Mouse (Mus musculus) gastrocnemius, postnatal 14 days (tissue): ENCODE measurements around the gene Vmn2r86. TPM values are rescaled to one million over a fixed set of nuclear protein-coding genes. Genes with fewer than 3 reads are reported as not detected.
"Not testable (repeated sequence)": the region's sequence is repeated elsewhere in the genome, so short reads cannot be mapped to it uniquely, and the experiment has no call there.

ENCODE experiments used
- DNase-seq: peaks from one replicate; pipeline ENCODE4 v3.0.0; 2021; ENCODE audit warnings: mixed read lengths
- intact Hi-C: fragments of 180-260 bp; cut with DNase I; formaldehyde crosslinking; loops from one replicate; pipeline ENCODE4 v1.15.1; 2025; ENCODE audit warnings: low total_unique reads
- long read RNA-seq, 2 experiments: library from polyadenylated mRNA; stranded (forward); transcript quantifications; one replicate each; pipeline ENCODE4 v2.0.0; 2021
- total RNA-seq, 2 experiments: library from RNA; stranded (reverse); gene quantifications; 2 replicates each; pipeline ENCODE4 v1.2.3; 2021

Gene Vmn2r86
- not detected for total RNA-seq
- long read RNA-seq, experiment 1 = 0 reads
- long read RNA-seq, experiment 2 = 0 reads

DNA sequence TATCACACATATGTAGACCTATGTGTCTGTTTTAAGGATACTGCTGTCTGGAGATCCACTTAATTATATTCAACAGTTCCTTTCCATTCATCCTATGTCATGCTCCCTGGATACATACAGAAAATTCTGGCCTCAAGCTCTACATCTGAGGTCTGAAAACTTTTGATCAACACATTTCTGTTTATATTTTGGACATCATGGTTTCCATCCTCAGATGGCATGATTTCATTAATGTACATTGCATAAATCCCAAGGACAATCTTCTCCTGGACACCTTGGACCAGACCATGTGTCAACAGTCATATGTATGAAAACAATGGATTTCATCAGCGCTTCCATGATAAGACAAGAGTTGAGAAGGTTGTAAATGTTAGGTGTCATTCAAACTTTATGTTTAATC lies at the start of gene Vmn2r86:
Gene Vmn2r86 (minus strand): TSS at position 101 of the 400 bp plus-strand sequence.
- intact Hi-C loops, DNase-seq: not testable (repeated sequence)

DNA sequence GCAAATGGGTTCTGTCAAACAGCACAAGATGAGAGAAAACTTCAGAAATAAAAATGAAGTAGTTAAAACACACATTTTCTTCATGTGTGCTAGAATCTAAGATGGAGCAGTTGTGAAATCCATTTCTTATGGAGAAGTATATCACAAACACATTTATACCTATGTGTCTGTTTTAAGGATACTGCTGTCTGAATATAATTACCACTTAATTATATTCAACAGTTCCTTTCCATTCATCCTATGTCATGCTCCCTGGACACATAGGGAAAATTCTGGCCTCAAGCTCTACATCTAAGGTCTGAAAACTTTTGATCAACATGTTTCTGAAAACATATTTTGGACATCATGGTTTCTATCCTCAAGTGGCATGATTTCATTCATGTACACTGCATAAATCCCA lies 41.4 kb upstream of the Vmn2r86 start, which contains the start of gene Vmn2r87:
Gene Vmn2r87 (minus strand): TSS at position 101 of the 400 bp plus-strand sequence.
- DNase-seq = no peak
- intact Hi-C loops = no loop called here

DNA sequence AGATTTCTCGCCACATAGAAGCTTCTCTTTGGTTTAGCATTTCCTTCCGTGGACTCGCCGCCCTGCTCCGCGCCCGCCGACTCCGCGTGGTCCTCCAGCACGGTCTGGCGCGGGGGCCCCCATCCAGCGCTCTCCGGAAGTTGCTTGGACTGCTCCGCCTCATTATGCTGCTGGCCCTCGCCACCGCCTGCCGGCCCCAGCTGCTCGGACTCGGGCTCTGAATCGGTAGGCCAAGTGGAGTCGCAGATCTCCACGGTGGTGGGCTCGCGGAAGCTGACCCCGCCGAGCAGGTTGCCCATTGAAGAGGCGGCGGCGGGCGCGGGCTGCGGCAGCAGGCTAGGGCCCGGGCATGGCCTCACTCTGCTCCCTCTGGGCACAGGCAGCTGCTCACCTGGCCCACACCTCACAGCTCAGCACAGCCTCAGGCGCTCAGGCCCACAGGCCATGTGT lies 14.5 kb upstream of the Vmn2r86 start:
- intact Hi-C loops = no loop called here
- DNase-seq = peak; percentile 31

DNA sequence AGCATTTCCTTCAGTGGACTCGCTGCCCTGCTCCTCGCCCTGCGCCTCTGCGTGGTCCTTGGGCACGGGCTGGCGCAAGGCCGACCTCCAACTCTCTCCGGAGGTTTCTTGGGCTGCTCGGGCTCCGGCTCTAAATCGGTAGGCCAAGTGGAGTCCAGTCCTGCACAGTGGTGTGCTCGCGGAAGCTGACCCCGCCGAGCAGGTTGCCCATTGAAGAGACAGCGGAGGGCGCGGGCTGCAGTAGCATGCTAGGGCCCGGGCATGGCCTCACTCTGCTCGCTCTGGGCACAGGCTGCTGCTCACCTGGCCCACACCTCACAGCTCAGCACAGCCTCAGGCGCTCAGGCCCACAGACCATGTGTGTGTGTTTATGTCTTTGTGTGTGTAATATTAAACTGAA lies 11.1 kb downstream of the Vmn2r86 start:
- DNase-seq = no peak
- intact Hi-C loops = no loop called here

DNA sequence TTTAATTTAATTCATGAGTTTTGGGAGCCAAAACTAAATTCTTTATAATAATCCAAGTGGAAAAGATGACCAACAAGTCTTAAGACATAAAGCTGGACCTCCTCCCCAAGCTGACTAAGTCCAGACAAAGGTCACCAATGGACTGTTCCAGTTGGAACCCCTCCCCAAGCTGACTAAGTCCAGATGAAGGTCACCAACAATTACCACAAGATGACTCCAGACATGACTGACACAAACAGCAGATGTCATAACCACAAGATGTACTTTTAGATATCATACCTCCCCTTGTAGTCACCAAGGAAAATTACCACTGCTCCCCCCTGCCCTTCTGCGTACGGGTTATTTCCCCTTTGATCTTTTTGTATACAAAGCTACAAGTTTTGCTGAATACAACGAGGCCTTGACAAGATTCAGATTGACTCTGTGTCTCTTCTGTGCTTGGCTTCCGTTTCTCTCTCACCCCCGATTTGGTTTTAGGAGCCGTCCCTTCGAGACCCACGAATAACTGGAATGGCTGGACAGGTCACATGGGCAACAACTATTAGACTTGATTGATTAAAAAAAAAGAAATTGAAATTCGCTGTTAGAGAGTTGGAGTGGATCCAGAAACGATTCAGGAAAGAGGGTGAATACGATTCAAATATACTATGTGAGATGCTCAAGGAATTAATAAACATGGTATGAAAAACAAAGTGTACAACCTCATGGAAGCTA lies 21.5 kb downstream of the Vmn2r86 start:
- intact Hi-C loops, DNase-seq: not testable (repeated sequence)

DNA sequence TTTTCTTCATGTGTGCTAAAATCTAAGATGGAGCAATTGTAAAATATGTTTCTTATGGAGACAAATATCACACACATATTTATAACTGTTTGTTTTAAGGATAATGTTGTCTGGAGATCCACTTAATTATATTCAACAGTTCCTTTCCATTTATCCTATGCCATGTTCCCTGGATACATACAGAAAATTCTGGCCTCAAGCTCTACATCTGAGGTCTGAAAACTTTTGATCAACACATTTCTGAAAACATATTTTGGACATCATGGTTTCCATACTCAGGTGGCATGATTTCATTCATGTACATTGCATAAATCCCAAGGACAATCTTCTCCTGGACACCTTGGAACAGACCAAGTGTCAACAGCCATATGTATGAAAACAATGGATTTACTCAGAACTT lies 26.2 kb downstream of the Vmn2r86 start, which contains the start of gene Vmn2r85:
Gene Vmn2r85 (minus strand): TSS at position 101 of the 400 bp plus-strand sequence.
- intact Hi-C loops, DNase-seq: not testable (repeated sequence)

DNA sequence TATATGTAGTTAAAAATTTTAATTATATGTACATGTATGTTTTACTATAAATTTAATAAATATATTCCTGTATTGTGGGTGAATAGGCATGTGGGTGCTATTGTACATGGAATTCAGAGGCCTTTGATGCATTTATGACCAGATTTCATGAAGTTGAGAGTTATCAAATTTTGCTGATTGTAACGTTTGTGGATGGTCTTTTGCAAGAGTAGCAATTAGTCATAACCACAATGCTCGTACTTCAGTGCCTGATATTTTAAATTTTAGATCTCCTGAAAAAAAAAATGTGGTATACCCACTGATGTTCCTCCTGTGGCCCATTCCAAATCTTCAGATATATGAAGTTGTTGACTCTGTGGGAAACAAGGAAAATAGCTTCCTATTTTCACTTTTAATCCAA lies 33.5 kb downstream of the Vmn2r86 start:
- intact Hi-C loops, DNase-seq: not testable (repeated sequence)

DNA sequence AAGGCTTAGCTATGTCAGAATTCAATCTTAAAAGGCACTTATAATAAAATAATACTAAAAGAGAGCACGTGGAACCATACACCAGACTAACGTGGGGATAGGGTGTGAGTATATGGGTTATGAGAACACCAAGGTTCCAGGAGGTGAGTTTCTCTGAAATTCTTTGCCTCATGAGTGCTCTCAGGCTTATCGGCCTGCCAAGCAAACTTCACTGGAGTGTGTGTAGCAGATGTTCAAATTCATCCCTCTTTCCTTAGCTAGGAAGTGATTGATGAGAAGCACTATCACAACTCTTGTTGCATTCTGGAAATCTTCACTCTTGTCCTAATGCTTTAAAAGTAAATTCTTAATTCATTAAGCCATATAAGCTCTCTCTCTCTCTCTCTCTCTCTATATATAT lies 35.4 kb downstream of the Vmn2r86 start:
- DNase-seq = no peak
- intact Hi-C loops = no loop called here

DNA sequence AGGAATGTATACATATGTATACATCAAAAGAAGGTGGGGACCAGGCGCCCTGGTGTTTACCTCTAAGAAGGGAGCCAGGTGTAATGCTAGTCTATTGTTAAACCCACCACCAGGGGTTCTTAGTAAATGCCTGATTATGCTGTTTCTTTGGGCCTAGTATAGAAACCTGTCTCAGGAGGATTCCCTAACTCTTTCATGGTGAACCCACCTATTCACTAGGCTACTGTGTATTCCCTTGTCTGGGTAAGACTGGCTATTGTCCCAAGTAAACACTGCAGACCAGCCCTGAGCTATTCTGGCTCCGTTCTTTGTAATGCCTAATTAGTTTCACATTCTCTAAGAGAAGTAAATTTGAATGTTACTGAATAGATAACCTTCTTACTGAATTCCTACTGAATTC lies 35.9 kb downstream of the Vmn2r86 start:
- intact Hi-C loops, DNase-seq: not testable (repeated sequence)

DNA sequence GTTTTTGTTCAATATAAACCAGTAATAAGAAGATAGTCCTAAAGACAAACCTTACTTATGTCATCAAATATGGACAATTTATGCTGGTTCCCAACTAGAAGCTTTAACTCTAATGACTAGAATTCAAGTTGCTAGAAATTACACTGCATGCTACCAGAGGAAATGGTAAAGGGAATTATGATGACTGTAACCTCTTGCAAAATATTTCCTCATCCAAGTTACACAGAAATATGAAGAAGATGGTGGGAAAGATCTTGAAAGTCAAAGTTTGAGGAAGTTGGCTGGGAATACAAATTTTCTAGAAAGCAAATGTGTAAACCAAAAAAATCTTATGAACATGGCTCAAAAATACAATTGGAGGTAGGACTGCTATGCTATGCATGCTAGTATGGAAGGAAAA lies 39.5 kb downstream of the Vmn2r86 start:
- intact Hi-C loops = not testable (repeated sequence)

DNA sequence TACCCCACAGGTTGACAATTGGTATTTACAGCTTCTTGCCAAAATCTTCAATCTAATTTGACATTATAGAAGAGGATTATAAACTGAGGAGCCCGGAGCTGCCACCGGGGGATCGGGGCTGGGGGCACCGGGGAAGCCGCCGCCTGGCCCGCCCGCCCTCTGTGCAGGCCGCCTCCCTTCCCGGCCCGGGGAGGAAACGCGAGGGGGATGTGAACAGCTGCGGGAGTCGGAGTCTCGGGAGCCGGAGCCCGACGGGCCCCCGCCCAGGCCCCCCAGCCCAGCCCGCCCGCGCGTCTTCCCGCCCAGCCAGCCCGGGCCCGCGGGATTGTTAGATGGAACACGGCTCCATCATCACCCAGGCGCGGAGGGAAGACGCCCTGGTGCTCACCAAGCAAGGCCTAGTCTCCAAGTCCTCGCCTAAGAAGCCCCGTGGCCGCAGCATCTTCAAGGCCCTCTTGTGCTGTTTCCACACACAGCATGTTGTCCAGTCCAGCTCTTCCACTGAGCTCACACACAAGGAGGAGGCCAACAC lies 43.6 kb downstream of the Vmn2r86 start:
- intact Hi-C loops, DNase-seq: not testable (repeated sequence)

More for the DNA sequence above, 39.5 kb downstream of the Vmn2r86 start:
- DNase-seq = not testable (repeated sequence)

DNA sequence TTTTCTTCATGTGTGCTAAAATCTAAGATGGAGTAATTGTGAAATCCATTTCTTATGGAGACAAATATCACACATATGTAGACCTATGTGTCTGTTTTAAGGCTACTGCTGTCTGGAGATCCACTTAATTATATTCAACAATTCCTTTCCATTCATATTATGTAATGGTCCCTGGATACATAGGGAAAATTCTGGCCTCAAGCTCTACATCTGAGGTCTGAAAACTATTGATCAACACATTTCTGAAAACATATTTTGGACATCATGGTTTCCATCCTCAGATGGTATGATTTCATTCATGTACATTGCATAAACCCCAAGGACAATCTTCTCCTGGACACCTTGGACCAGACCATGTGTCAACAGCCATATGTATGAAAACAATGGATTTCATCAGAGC lies 61.6 kb downstream of the Vmn2r86 start, which contains the start of gene Vmn2r84:
Gene Vmn2r84 (minus strand): TSS at position 101 of the 400 bp plus-strand sequence.
- no peak for DNase-seq
- intact Hi-C loops = no loop called here

Other genes starting within 250 kb of the Vmn2r86 start
- not detected for gene Olfr827, start 241.6 kb downstream of the Vmn2r86 start, total RNA-seq
- not detected for gene Neurod4, start 175.8 kb downstream of the Vmn2r86 start, total RNA-seq
- gene Tespa1, start 133.2 kb downstream of the Vmn2r86 start, total RNA-seq = under 1 TPM; 0.53 to 0.55 TPM
- not detected for gene Vmn2r84, start 61.7 kb downstream of the Vmn2r86 start, total RNA-seq
- not detected for gene Vmn2r85, start 26.3 kb downstream of the Vmn2r86 start, total RNA-seq
- gene Vmn2r87, start 41.3 kb upstream of the Vmn2r86 start, total RNA-seq = not detected